Mouse (Mus musculus) granulocyte monocyte progenitor cell, adult 5-6 weeks (primary cell): ENCODE data around the gene Phc2. TPM values are rescaled to one million over a fixed set of nuclear protein-coding genes. Genes with fewer than 3 reads are reported as not detected.
"Not testable (repeated sequence)": the region's sequence is repeated elsewhere in the genome, so short reads cannot be mapped to it uniquely, and the experiment has no call there.

Experiments used
- ATAC-seq: replicated peaks from 2 replicates; pipeline ENCODE4 v1.8.0; 2016; ENCODE audit warnings: mild to moderate bottlenecking, moderate TSS enrichment, inconsistent platforms; ENCODE audit not compliant: poor library complexity, severe bottlenecking
- total RNA-seq, 2 experiments: library from RNA; stranded (forward) in 1 of 2; stranded (reverse) in 1 of 2; fragments of 200-712, 200-1000 nt in 1 of 2; fragments of >200 nt in 1 of 2; fragmentation: Nextera tagmentation in 1 of 2; gene quantifications; 2 replicates each; pipeline ENCODE4 v1.2.3; 2014 to 2017

Gene Phc2
- 33.7 and 47.2 TPM in 2 replicates for total RNA-seq (2014; fragmentation: Nextera tagmentation)
- total RNA-seq (2017): 8.7 and 17.5 TPM in 2 replicates

DNA sequence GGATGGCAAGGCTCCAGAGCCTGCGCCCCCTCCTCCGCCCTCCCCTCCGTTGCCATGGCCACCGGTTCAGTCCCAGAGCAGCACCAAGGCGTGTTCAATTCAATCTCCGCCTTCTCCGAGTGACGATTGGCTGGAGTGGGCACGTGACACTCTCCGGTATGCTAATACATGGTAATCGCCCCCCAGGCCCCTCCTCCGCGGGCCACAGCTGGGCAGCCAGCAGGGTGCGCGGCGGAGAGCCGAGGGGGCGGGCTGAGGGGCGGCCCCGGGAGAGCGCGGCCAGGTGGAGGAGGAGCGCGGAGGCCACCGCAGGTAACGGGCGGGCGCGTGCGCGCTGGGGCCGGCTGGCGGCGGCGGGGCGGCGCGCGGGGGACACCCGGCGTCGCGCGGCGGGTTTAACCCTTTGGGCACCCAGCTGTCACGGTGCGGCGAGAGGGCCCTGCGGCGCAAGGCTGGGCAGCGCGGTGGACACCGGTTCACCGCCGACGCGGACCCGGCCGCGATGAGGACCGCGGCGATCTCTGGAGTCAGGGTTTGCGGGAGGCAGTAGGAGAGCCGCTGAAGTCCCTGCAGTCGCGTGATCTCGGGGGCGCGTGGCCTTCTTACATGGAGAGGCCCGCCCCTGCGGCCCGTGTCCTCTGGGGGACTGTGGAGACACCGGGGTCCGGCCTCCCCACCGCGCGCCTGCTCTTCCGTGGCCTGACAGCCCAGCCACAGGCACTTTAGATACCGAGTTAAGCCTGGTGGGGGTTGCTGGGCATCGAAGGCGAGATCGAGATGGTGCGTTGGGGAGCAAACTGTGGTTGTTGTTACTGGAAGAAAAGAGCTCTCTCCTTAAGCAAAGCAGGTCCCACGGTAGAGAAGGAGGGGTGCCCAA is at the start of gene Phc2:
Gene Phc2, plus strand, starts transcription at position 198 of the 877 bp plus-strand sequence.
- peak; percentile 96 for ATAC-seq

GRCm38 (mm10) chr4:128606586-128606985 is 47.9 kb upstream of the Phc2 start:
- ATAC-seq: no peak

DNA sequence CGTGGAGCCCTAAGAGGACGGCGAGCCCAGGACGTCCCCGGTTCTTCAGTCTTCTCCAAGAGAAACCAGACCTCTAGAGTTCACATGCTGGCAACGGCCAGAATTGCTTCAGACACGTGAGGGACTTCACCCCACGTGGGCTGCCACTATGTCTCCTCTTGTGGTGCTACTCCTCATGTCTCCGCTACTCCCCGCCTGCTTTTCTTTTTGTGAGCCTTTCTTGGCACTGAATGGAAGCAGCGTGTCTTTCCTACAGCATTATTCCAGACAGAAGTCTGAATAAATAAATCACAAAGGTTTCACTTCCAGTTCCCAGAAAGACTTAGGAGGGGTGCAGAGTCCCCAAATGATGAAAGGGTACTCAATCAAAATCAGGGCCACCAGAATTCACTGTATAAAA is 46.8 kb upstream of the Phc2 start:
- ATAC-seq: no peak

GRCm38 (mm10) chr4:128609276-128609924 is 45.1 kb upstream of the Phc2 start:
- ATAC-seq: peak; percentile 5; the same call in 1 of the 2 replicates

DNA sequence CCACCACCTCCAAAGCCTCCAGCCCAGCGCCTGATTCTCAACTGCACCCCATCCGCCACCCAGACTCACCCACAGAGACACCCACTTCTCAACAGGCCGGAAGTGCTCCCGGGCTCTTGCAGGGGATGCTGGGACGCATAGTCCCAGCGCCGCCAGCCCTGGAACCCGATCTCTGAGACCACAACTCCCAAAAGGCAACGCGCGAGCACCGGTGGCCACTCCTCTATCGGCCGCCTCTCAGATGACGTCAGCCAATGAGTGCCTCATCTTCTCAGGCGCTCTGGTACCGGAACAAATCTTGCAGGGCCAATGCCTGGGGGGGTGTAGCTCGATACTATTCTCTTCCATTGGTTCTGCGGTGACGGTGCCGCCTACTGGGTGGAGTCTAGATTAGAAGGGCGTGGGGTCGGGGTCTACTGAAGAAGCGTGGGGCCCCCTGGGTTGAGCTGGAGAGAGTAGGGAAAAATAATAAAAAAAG is 44.5 kb upstream of the Phc2 start, which contains the start of gene Zscan20:
Gene Zscan20, minus strand, starts transcription at position 174 of the 478 bp plus-strand sequence.
- peak; percentile 94 for ATAC-seq

- ATAC-seq: no peak
These were observed 43.8 kb upstream of the Phc2 start for GRCm38 (mm10) chr4:128610706-128611105.

DNA sequence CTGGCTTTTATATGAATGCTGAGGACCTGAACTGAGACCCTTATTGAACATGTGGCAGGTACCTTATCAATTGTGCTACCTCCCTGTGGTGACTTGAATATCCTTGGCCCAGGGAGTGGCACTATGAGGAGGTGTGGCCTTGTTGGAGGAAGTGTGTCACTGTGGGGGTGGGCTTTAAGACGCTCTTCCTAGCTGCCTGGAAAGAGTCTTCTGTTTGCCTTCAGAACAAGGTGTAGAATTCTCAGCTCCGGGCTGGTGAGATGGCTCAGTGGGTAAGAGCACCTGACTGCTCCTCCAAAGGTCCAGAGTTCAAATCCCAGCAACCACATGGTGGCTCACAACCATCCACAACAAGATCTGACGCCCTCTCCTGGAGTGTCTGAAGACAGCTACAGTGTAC is 42.8 kb upstream of the Phc2 start:
- not testable (repeated sequence) for ATAC-seq

- no peak for ATAC-seq
These were observed 41.2 kb upstream of the Phc2 start for GRCm38 (mm10) chr4:128613326-128613725.

- peak; percentile 20 for ATAC-seq
These were observed 38.7 kb upstream of the Phc2 start for GRCm38 (mm10) chr4:128615761-128616160.

DNA sequence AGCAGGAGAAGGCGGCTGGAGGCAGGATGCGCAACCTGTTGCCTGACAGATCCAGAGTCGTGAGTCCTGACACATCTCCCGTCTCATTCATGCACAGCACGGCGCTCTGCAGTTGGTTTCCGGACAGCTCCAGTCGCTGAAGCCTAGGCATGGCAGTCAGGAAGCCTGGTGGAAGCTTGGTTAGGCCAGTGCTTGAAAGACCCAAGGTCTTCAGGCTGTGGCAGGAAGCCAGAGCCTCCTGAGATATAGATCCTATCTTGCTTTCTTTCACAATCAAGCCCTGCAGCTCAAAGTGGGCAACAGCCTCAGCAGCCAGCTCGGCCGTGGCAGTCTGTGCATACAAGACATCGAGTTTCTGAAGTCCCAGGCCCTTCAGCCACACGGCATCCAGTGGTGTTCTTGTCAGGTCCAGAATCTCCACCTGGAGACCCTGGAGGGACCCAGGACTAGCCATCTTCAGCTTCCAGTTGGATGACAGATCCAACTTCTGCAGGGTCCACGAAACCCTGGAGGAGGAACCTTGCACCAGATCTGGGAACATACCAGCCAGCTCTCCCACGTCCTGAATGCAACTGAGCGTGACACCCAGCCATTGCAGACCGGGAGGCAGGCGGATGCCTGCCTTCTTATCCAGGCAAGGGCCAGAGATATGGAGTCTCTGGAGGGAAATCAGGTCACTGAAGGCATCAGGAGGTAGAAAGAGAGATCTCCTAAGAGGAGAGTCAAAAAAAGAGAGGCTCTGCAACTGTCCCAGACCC is 37.0 kb upstream of the Phc2 start:
- ATAC-seq: peak; percentile 62

DNA sequence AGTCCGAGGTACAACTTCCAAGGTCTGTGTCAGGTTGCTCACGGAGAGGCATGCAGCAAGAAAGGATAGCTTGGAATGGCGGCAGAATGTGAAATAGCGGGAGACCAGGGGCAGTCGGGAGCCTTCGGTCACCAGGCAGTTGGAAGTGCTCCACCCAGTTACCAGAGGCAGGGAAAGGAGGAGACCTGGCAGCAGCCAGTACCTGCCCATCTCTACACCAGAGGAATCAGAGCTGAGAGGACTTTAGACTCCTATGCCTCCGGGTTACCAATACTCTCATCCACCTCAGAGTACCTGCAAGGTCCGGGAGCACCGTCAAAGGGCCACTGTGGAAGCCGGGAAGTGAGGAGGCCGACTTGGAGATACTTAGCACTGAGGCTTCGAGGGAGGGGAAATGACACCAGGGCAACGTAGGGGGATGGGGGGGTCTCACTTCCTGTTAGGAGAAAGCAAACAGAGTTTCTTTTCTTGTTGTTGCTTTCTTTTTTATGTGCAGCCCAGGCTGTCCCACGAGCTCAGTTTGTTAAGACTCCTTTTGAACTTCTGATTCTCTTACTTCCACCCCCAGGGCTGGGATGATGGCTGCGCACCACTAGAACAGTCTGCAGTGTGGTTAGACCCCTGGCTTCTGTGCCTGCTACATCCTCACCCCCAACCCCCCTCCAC is 36.1 kb upstream of the Phc2 start, which contains the start of gene Tlr12:
Gene Tlr12, minus strand, starts transcription at position 374 of the 666 bp plus-strand sequence.
- ATAC-seq: peak; percentile 35

GRCm38 (mm10) chr4:128618963-128619362 is 35.5 kb upstream of the Phc2 start:
- ATAC-seq: 0 out of 2 replicates have a peak, but pooled peaks have one; percentile 6

- ATAC-seq: no peak
These were observed 33.9 kb upstream of the Phc2 start for GRCm38 (mm10) chr4:128620572-128620971.

- ATAC-seq: no peak
These were observed 33.4 kb upstream of the Phc2 start for GRCm38 (mm10) chr4:128621109-128621508.

DNA sequence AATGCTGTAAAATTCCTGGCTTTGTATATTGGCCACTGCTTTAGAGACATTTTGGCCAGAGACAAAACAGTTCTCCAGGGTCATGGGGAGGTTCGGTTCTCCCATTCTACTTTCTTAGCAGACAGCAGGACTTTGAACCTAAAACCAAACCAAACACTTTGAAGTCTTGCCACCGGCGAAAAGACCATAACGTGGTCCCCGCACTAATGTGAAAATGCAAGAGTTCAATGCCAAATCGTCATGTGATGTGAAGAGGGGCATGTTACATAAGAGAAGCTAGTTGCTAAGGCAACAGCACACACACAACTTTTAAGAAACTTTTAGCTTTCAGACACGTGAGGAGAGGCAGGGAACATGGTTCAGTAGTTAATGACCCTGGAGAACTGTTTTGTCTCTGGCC is 19.1 kb upstream of the Phc2 start:
- ATAC-seq: peak; percentile 36; the same call in 1 of the 2 replicates

DNA sequence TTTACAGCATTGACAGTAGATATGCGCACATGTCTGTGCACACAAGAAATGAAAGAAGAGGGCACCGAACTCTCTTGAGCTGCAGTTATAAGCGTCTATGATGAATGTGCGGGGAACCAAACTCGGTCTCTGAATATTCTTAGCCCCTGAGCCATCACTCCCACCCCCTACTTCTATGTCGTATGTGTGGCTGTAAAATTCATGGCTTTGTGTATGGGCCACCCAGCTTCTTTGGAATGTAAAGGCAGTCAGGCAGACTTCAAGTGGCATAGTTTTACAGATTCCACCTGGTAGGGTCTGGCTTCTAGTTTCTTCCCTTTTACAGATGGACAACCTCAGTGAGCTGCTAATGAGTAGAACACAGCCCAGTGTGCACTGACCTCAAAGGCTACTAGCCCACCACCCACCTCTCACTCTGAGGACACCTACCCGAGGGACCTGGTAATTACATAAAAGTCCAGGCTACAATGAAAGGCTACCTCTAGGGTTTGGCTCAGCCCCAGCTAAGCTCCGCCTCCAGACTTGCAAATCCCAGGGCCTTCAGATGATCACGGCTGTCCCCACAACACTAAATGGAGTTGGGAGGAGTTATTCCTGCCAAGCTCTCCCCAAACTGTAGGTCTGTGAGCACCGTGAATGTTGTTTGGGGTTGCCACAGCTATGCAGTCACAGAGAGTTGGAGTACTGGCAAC is 18.5 kb upstream of the Phc2 start:
- peak; percentile 18; the same call in 1 of the 2 replicates for ATAC-seq

- peak; percentile 47 for ATAC-seq
These were observed 17.3 kb upstream of the Phc2 start for GRCm38 (mm10) chr4:128637250-128637649.

DNA sequence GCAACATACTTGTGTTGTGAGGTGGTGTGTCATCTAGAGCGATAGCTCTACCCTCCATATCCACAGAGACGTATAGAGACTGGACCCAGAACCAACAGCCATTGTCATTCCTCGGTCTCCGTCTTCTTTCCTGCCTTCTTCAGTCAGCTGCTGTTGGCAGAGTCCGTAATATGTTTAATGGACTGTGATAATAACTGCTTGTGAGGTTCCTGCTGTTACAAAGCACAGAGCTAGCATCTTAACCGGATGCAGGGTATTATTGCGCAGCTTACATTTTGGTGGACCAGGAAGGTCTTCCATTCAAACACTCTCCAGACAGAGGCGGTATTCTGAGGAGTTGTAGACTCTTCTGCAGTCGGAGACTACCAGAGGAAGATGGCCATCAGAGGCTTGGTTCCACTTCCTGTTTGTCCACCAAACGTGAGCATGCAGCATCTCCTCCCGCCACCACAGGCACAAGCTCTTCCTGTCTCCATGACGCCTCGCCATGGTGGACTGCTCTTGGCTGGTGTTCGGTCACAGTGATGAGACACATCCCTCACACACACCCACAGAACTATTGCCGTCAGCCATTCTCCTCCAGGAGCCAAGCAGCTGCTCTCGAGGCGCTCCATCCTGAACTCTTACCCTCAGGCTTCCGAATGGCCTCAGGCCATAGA is 16.1 kb upstream of the Phc2 start:
- ATAC-seq: peak; percentile 70
